Mouse (Mus musculus) lung, adult 18-20 months (tissue): Measurements from ENCODE around the gene Zfp706.
A peak's percentile ranks its signal among the peaks of the same experiment; 100 is the strongest.

Experiments used
- DNase-seq, 2 experiments: peaks; one replicate each; pipeline ENCODE4 v3.0.0; 2022; ENCODE audit warnings: mixed read lengths in 2 of 2

The Zfp706 gene

DNA sequence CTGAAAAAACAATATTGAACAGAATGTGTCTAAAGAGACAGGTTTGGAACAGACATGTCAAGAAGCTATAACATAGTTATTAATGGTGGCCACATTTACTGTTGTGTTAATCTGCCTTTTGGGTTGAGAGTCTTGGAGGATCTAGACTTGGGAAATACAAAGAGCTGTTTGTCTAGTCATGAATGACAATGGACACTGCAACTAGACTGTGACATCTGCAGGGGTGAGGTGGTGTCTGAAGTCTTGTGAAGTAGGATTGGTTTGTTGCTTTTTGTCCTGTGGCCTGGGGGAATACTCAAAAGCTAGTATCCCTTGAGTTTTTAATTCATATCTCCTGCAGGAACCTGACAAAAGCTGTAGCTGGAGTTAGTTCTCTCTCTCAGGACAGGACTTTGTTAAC lies 973 bp upstream of the Zfp706 start:
- no peak for DNase-seq

- DNase-seq: no peak
Observed at GRCm38 (mm10) chr15:37007959-37008419, 416 bp upstream of the Zfp706 start.

GRCm38 (mm10) chr15:37006475-37007164 lies 953 bp downstream of the Zfp706 start:
- peak; percentile 47 to 49 for DNase-seq

DNA sequence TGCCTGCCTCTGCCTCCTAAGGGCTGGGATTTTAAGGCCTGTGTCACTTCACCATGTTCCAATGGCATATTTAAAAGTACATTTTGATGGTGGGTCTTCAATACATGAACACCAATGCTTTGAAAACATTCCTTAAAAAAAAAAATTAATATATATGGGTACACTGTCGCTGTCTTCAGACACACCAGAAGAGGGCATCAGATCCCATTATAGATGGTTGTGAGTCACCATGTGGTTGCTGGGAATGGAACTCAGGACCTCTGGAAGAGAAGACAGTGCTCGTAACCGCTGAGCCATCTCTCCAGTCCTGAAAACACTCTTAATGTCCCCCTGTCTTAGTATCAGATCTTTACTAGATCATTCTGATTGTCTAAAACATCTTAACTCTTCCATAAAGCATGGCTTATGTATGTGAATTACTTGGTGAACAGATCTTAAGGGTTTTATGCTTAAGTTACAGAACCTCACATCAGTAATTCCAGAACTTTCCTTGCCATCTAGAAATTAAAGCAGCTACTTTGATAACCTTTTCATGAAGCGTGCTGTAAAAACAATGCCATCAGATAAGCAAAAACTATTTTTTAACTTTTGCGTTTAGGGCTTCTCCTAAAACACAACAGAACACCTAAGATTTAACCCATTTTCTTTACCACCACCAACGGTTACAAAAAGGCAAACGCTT lies 1.6 kb downstream of the Zfp706 start:
- DNase-seq: no peak

DNA sequence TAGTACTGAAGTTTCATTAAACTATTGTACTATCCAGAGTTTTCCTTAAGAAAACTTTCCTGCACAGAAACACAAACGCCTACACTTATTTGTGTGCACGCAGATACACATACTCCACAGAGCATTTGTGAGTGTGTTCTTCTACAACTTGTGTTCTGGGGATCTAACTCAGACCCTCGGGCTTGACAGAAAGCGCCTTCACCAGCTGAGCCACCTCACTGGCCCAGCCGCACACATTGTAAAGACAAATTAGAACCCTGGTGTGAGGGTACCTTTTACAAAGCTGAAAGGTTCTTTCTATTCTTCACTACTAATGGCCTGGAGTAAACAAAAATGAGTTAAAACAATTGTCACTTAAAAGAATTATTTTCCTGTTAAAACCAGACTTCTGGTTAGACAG lies 2.7 kb downstream of the Zfp706 start:
- DNase-seq: no peak

DNA sequence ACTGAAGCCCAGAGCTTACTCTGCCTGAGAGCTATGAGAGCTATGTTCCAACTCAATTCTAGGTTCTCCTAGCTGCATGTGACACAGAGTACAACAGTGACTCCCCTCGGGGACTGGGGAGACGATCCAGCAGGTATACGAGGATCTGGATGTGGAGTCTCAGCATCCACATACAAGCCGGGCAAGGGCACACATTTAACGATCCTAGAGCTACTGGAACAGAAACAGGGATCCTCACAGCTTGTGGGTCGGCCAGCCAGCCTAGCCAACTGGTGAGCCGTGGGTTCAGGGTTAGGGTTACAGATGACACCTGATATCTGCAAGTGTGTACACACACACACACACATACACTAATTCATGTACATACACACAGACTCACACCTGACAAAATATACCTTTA lies 5.3 kb downstream of the Zfp706 start:
- no peak for DNase-seq

GRCm38 (mm10) chr15:36999602-37000001 lies 8.0 kb downstream of the Zfp706 start:
- DNase-seq: peak in 1 of 2 experiments; percentile 25

GRCm38 (mm10) chr15:36995166-36995565 lies 12.4 kb downstream of the Zfp706 start:
- DNase-seq: no peak

DNA sequence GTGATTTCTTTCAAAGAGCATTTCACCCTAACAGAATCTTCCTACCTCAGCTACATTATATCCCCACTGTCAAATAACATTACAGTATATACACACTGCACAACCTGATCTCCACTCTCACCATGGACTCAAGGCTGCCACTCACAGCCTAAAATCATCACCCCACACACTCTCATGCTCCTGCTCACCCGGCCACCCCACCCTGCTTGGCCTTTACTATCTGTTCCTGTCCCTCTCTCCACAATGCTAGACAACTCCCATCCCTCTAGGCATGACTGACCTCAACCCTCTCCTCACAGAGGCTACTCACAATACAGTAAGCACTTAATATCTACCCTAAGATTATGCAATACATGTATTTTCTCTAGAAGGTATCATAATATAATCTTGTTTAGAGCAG lies 12.9 kb downstream of the Zfp706 start:
- no peak for DNase-seq

- DNase-seq: peak; percentile 62 to 75
Observed at GRCm38 (mm10) chr15:36993435-36994178, 14.0 kb downstream of the Zfp706 start.

DNA sequence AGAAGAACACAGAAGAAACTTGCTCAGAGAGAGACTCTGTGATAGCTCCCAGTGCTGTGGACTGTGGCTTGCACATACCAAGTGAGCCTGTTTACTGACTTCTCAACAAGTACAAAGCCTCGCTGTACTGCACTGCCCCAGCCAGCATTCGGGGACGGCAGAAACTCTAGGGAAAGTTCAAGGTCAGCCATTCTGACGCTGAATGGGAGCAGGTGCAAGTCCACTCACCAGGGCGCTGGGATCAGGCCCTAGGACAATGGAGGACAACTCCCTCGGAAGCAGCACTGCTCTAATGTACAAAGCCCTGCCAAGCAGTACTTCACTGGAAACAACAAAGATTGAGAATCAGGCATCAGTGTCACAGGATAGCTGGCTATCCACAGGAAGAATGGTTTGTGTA lies 16.2 kb downstream of the Zfp706 start:
- no peak for DNase-seq

DNA sequence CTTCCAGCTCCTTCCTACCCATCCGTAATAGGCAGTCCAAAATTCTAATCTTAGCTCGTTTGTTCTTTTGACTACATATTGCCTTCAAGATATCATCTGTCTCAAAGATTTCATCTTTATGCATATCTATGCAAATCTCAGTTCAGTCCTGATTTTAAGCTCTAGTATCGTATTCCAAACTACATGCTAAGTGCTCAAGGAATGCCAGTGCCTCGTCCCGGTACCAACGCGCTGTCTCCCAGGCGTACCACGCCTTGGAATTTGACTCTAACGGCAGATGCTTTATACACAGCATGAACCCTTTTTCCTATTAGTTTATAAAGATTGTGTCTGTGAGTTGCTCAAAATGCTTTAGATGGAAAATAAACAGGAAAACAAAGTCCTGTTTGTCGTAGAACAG lies 17.7 kb downstream of the Zfp706 start:
- DNase-seq: no peak

DNA sequence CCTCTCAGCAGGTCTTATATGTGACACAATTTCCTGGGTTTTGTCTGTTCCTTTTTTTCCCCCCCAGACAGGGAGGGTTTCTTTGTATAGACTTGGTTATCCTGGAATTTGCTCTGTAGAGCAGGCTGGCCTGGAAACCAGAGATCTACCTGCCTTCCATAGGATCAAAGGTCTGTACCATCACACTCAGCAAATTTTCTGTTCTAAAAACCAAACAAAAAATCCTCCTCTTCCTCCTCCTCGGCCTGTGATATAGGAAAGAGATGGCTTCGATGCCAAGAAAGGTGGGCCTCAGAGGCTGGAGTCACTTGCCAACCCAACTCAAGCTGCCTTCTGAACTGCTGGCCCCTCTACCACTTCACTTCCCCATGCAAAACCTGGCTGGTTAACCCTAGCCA lies 18.9 kb downstream of the Zfp706 start:
- no peak for DNase-seq

DNA sequence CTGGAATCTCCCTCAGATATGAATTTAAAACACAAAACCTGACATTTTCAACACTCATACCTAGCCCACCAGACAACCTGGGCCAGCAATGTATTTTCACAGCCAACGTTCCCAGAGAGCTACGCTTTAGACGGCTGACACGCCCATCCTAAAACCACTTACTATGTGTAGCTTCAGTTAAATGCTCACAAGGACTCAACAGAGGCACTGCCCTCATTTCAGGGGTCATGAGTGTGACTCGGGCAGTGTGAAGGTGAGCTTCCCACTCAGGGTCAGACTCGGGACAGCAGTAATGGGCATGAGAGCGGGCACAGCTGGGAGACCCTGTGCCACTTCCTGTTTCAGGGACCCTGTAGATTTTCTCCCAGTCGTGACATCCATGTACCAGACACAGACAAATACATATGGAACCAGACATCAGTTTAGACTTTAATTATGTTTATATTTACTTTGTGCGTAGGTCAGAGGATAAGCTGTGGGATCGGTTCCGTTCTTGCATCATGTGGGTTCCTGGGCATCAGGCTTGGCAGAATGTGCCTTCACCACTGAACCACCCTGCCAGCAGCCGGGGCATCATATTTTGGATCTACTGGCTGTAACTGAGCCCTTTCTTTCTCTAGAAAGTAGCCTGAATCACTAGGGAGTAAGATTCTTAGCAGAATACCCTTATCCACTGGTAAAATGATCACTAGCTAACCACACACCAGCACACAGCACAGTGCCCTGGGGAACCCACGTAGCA lies 19.4 kb downstream of the Zfp706 start:
- no peak for DNase-seq

- no peak for DNase-seq
Observed at GRCm38 (mm10) chr15:36987211-36987877, 20.2 kb downstream of the Zfp706 start.

- DNase-seq: no peak
Observed at GRCm38 (mm10) chr15:36985567-36985925, 22.0 kb downstream of the Zfp706 start.

GRCm38 (mm10) chr15:36984921-36985566 lies 22.5 kb downstream of the Zfp706 start:
- DNase-seq: no peak

GRCm38 (mm10) chr15:36983455-36983854 lies 24.1 kb downstream of the Zfp706 start:
- DNase-seq: no peak

- no peak for DNase-seq
Observed at GRCm38 (mm10) chr15:36980238-36980637, 27.3 kb downstream of the Zfp706 start.

DNA sequence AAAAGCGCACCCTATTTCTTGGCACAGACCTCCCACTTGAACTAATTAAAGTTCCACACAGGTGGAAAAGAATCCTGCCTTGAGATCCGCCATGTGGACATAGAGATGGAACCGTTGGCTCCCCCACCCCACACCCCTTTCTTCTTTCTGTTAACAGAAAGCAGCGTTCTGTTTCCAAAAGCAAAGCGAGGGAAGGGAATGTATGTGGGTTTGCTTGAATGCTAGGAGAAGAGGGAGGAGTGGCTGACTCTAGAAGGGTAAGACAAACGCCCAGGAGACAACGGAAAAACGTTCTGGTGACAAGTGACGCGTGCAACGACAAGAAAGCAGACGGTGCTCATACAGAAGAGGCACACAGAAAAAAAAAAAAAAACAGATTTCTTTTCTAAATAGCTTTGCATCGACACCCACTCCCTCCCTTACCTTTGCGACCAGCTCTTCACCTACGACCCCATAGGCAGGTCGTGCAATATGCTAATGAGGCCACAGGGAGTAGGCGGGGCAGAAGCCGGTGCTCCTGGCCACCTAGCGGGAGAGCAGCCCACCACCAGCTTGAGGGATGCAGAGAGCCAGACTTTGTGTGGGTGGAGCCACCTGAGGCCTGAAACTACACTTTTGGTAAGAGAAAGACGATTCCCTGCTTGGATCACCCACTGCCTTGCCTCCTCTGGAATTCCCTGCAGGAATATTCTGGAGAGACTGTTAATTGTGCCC lies 27.9 kb downstream of the Zfp706 start:
- peak; percentile 33 to 47 for DNase-seq

DNA sequence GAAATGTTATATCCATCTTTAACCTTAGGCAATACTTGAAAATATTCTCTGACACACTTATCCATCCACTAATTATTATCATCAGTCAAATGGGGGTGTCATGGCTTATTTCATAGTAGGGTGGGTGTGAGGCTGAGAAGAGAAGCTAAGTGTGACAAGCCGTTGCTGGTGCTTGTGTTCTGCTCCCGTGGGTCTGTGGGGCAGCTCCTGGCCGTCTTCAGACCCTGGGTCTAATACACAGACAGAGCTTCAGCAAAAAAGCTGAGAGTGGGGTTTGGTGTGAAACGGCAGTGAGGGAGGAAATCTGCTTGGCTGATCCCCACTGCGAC lies 28.4 kb downstream of the Zfp706 start:
- DNase-seq: no peak

GRCm38 (mm10) chr15:36977823-36978222 lies 29.8 kb downstream of the Zfp706 start:
- no peak for DNase-seq
